Mouse (Mus musculus) forebrain, embryonic 13.5 days (tissue): ENCODE measurements around the gene Cyp1a2. TPM values are rescaled to one million over a fixed set of nuclear protein-coding genes. Genes with fewer than 3 reads are reported as not detected.

Experiments used
- ATAC-seq: fragments of 200-750 bp; cut with Nextera tagmentation; 2 replicates; pipeline ENCODE4 v1.8.0; 2017
- H3K27ac ChIP-seq: fragments of 300-500 bp; sonication (generic); 2 replicates; pipeline ENCODE4 v1.5.1; 2015; ENCODE audit warnings: inconsistent platforms, mild to moderate bottlenecking, moderate library complexity
- H3K27me3 ChIP-seq: fragments of 300-500 bp; sonication (generic); 2 replicates; pipeline ENCODE4 v1.6.1; 2015; ENCODE audit warnings: mild to moderate bottlenecking, inconsistent platforms
- H3K36me3 ChIP-seq: fragments of 300-500 bp; sonication (generic); 2 replicates; pipeline ENCODE4 v1.6.1; 2015; ENCODE audit warnings: mild to moderate bottlenecking, inconsistent platforms; ENCODE audit not compliant: poor library complexity, severe bottlenecking
- H3K4me1 ChIP-seq: fragments of 300-500 bp; sonication (generic); 2 replicates; pipeline ENCODE4 v1.6.1; 2015; ENCODE audit warnings: inconsistent platforms
- H3K4me2 ChIP-seq: fragments of 300-500 bp; sonication (generic); 2 replicates; pipeline ENCODE4 v1.6.1; 2015; ENCODE audit warnings: inconsistent platforms, mild to moderate bottlenecking, moderate library complexity
- H3K4me3 ChIP-seq: fragments of 300-500 bp; sonication (generic); 2 replicates; pipeline ENCODE4 v1.5.1; 2015; ENCODE audit warnings: mild to moderate bottlenecking, inconsistent platforms
- H3K9ac ChIP-seq: fragments of 300-500 bp; sonication (generic); 2 replicates; pipeline ENCODE4 v1.6.1; 2015; ENCODE audit warnings: mild to moderate bottlenecking, inconsistent platforms
- H3K9me3 ChIP-seq: fragments of 300-500 bp; sonication (generic); replicated peaks from 2 replicates; pipeline ENCODE4 v1.6.1; 2016; ENCODE audit warnings: inconsistent platforms
- WGBS: fragments of 180-500 bp; shearing (Covaris S2); methylation state at CpG from one replicate; pipeline ENCODE4 v1.1.7; 2015; 5-methylcytosine and 5-hydroxymethylcytosine counted together
- polyA plus RNA-seq: library from polyadenylated mRNA; unstranded; fragments of >200 nt; fragmentation: Nextera tagmentation; extraction: Ambion mirVana; gene quantifications from 2 replicates; pipeline ENCODE4 v1.2.1, GENCODE M21; 2015

Gene Cyp1a2
- polyA plus RNA-seq, 1 experiment from 2014 or later = not detected

- no peak overlapping the region for H3K4me3 ChIP-seq
- 79% methylated on average over 1 of the region's 1 CpGs for WGBS
- no peaks in the 10 kb centered on the region for H3K9me3 ChIP-seq
- no peaks in the 10 kb centered on the region for H3K36me3 ChIP-seq
- peaks cover 15% of the 10 kb centered on the region for H3K4me1 ChIP-seq
- peaks cover 45% of the 10 kb centered on the region for H3K27me3 ChIP-seq
- no peak for ATAC-seq
- no peak overlapping the region for H3K9ac ChIP-seq
- no peak overlapping the region for H3K27ac ChIP-seq
- no peak overlapping the region for H3K4me2 ChIP-seq
These were observed 15.1 kb upstream of the Cyp1a2 start for GRCm38 (mm10) chr9:57698466-57699150.

- no peak overlapping the region for H3K27ac ChIP-seq
- no peaks in the 10 kb centered on the region for H3K36me3 ChIP-seq
- ATAC-seq = no peak
- no peak overlapping the region for H3K4me3 ChIP-seq
- no peaks in the 10 kb centered on the region for H3K9me3 ChIP-seq
- 9% methylated on average over 4 of the region's 4 CpGs for WGBS
- no peak overlapping the region for H3K9ac ChIP-seq
- peaks cover 15% of the 10 kb centered on the region for H3K4me1 ChIP-seq
- no peak overlapping the region for H3K4me2 ChIP-seq
- H3K27me3 ChIP-seq = peaks cover 49% of the 10 kb centered on the region
These were observed 13.9 kb upstream of the Cyp1a2 start for GRCm38 (mm10) chr9:57697380-57697779.

- under 1% methylated on average over 42 of the region's 42 CpGs for WGBS
- Histone ChIP-seq H3K9me3 (no peaks in the 10 kb centered on the region), H3K4me1 (peaks cover 15% of the 10 kb centered on the region), H3K36me3 (no peaks in the 10 kb centered on the region), H3K27me3 (peaks cover 50% of the 10 kb centered on the region), H3K9ac (peak overlapping the region; percentile 70), H3K27ac (no peak overlapping the region), H3K4me2 (peak overlapping the region; percentile 78), H3K4me3 (peak overlapping the region; percentile 45)
- ATAC-seq = peak; percentile 80
These were observed 13.1 kb upstream of the Cyp1a2 start for GRCm38 (mm10) chr9:57696380-57697285.

GRCm38 (mm10) chr9:57694108-57694507 lies 10.6 kb upstream of the Cyp1a2 start:
- ATAC-seq = no peak
- Histone ChIP-seq H3K36me3 (no peaks in the 10 kb centered on the region), H3K9me3 (no peaks in the 10 kb centered on the region), H3K4me3 (no peak overlapping the region), H3K4me1 (peaks cover 15% of the 10 kb centered on the region), H3K4me2 (no peak overlapping the region), H3K27ac (no peak overlapping the region), H3K27me3 (peaks cover 50% of the 10 kb centered on the region), H3K9ac (no peak overlapping the region)
- whole genome bisulfite sequencing = 93% methylated on average over 2 of the region's 2 CpGs

GRCm38 (mm10) chr9:57688606-57689005 lies 5.1 kb upstream of the Cyp1a2 start:
- Histone ChIP-seq H3K4me3 (no peak overlapping the region), H3K36me3 (no peaks in the 10 kb centered on the region), H3K4me2 (no peak overlapping the region), H3K9me3 (no peaks in the 10 kb centered on the region), H3K4me1 (no peaks in the 10 kb centered on the region), H3K27ac (no peak overlapping the region), H3K9ac (no peak overlapping the region), H3K27me3 (peaks cover 5% of the 10 kb centered on the region; the same call in 1 of the 2 replicates)
- WGBS = 92% methylated on average over 2 of the region's 2 CpGs
- no peak for ATAC-seq

- Histone ChIP-seq H3K4me2 (no peak overlapping the region), H3K27me3 (0 out of 2 replicates have a peak, but pooled peaks cover 4% of the 10 kb centered on the region), H3K4me1 (no peaks in the 10 kb centered on the region), H3K9ac (no peak overlapping the region), H3K4me3 (no peak overlapping the region), H3K27ac (no peak overlapping the region), H3K9me3 (no peaks in the 10 kb centered on the region), H3K36me3 (no peaks in the 10 kb centered on the region)
- ATAC-seq = no peak
- 58% methylated on average over 2 of the region's 2 CpGs for WGBS
These were observed 4.7 kb upstream of the Cyp1a2 start for GRCm38 (mm10) chr9:57688158-57688557.

- no peak for ATAC-seq
- Histone ChIP-seq H3K4me3 (no peak within 1 kb of the TSS), H3K4me2 (no peak within 1 kb of the TSS), H3K4me1 (no peaks in the 10 kb centered on the region), H3K27me3 (0 out of 2 replicates have a peak, but pooled peaks cover 4% of the 10 kb centered on the region), H3K36me3 (no peaks in the 10 kb centered on the region), H3K9me3 (no peaks in the 10 kb centered on the region), H3K9ac (no peak within 1 kb of the TSS), H3K27ac (no peak within 1 kb of the TSS)
- WGBS = 92% methylated on average over 2 of the region's 2 CpGs
These were observed 4.2 kb upstream of the Cyp1a2 start, which contains the start of gene Cyp1a1 for GRCm38 (mm10) chr9:57687751-57688150. Cyp1a1 (plus strand) TSS chr9:57687928.

GRCm38 (mm10) chr9:57686011-57686410 lies 2.5 kb upstream of the Cyp1a2 start:
- Histone ChIP-seq H3K4me3 (no peak overlapping the region), H3K27me3 (no peaks in the 10 kb centered on the region), H3K9ac (no peak overlapping the region), H3K27ac (no peak overlapping the region), H3K4me2 (no peak overlapping the region), H3K9me3 (no peaks in the 10 kb centered on the region), H3K4me1 (no peaks in the 10 kb centered on the region), H3K36me3 (no peaks in the 10 kb centered on the region)
- no peak for ATAC-seq
- 90% methylated on average over 5 of the region's 5 CpGs for WGBS

- no peak overlapping the region for H3K9ac ChIP-seq
- no peak overlapping the region for H3K4me2 ChIP-seq
- H3K36me3 ChIP-seq = no peaks in the 10 kb centered on the region
- ATAC-seq = no peak
- no peak overlapping the region for H3K27ac ChIP-seq
- H3K27me3 ChIP-seq = no peaks in the 10 kb centered on the region
- no peak overlapping the region for H3K4me3 ChIP-seq
- H3K4me1 ChIP-seq = no peaks in the 10 kb centered on the region
- 84% methylated on average over 10 of the region's 10 CpGs for WGBS
- no peaks in the 10 kb centered on the region for H3K9me3 ChIP-seq
These were observed 2.1 kb downstream of the Cyp1a2 start for GRCm38 (mm10) chr9:57681411-57681810.

GRCm38 (mm10) chr9:57671500-57671899 lies 12.0 kb downstream of the Cyp1a2 start:
- 90% methylated on average over 5 of the region's 5 CpGs for WGBS
- H3K4me2 ChIP-seq = no peak overlapping the region

GRCm38 (mm10) chr9:57671037-57671436 lies 12.5 kb downstream of the Cyp1a2 start:
- no peak for ATAC-seq
- no peak overlapping the region for H3K27ac ChIP-seq
- WGBS = 94% methylated on average over 4 of the region's 4 CpGs
- H3K36me3 ChIP-seq = no peaks in the 10 kb centered on the region
- H3K27me3 ChIP-seq = peaks cover 3% of the 10 kb centered on the region; the same call in 1 of the 2 replicates
- H3K9ac ChIP-seq = no peak overlapping the region
- H3K4me2 ChIP-seq = no peak overlapping the region
- no peaks in the 10 kb centered on the region for H3K4me1 ChIP-seq
- H3K4me3 ChIP-seq = no peak overlapping the region
- no peaks in the 10 kb centered on the region for H3K9me3 ChIP-seq

More at GRCm38 (mm10) chr9:57671500-57671899, 12.0 kb downstream of the Cyp1a2 start:
- no peak for ATAC-seq
- H3K27ac ChIP-seq = no peak overlapping the region
- no peaks in the 10 kb centered on the region for H3K4me1 ChIP-seq
- H3K9me3 ChIP-seq = no peaks in the 10 kb centered on the region
- no peaks in the 10 kb centered on the region for H3K36me3 ChIP-seq
- peaks cover 2% of the 10 kb centered on the region; the same call in 1 of the 2 replicates for H3K27me3 ChIP-seq
- H3K4me3 ChIP-seq = no peak overlapping the region
- H3K9ac ChIP-seq = no peak overlapping the region

GRCm38 (mm10) chr9:57669566-57669965 lies 13.9 kb downstream of the Cyp1a2 start:
- WGBS = 84% methylated on average over 3 of the region's 3 CpGs
- H3K36me3 ChIP-seq = no peaks in the 10 kb centered on the region
- no peak overlapping the region for H3K9ac ChIP-seq
- peaks cover 3% of the 10 kb centered on the region; the same call in 1 of the 2 replicates for H3K27me3 ChIP-seq
- no peaks in the 10 kb centered on the region for H3K4me1 ChIP-seq
- H3K9me3 ChIP-seq = no peaks in the 10 kb centered on the region
- no peak overlapping the region for H3K4me2 ChIP-seq
- no peak overlapping the region for H3K4me3 ChIP-seq
- no peak overlapping the region for H3K27ac ChIP-seq
- ATAC-seq = no peak
